Mouse (Mus musculus) left cerebral cortex, postnatal 36 days (tissue): Measurements from ENCODE around the gene Garem2. TPM values are rescaled to one million over a fixed set of nuclear protein-coding genes. Genes with fewer than 3 reads are reported as not detected.
"Not testable (repeated sequence)": the region's sequence is repeated elsewhere in the genome, so short reads cannot be mapped to it uniquely, and the experiment has no call there.

ENCODE experiments used
- DNase-seq, 2 experiments: peaks; one replicate each; pipeline ENCODE4 v3.0.0; 2021 to 2022; ENCODE audit warnings: low spot score in 2 of 2, mixed read lengths in 1 of 2
- intact Hi-C: fragments of 180-260 bp; cut with DNase I; formaldehyde crosslinking; loops from one replicate; pipeline ENCODE4 v1.15.1; 2025
- total RNA-seq, 2 experiments: library from RNA; stranded (reverse); gene quantifications; 2 replicates each; pipeline ENCODE4 v1.2.3; 2021

Gene Garem2
- total RNA-seq: 10 to 100 TPM; 12.0 to 13.0 TPM

- intact Hi-C loops: no loop called here
- DNase-seq: no peak
Observed at GRCm38 (mm10) chr5:30104841-30105667, at the start of gene Garem2. Gene Garem2 (plus strand): TSS chr5:30105161.

- no peak for DNase-seq
- intact Hi-C loops: no loop called here
Observed at GRCm38 (mm10) chr5:30058216-30058731, 46.7 kb upstream of the Garem2 start.

GRCm38 (mm10) chr5:30059607-30060006, 45.4 kb upstream of the Garem2 start:
- DNase-seq, intact Hi-C loops: not testable (repeated sequence)

- intact Hi-C loops: no loop called here
- DNase-seq: no peak
Observed at GRCm38 (mm10) chr5:30067726-30068125, 37.2 kb upstream of the Garem2 start.

GRCm38 (mm10) chr5:30071677-30072076, 33.3 kb upstream of the Garem2 start:
- DNase-seq: no peak
- intact Hi-C loops: no loop called here

- no peak for DNase-seq
- intact Hi-C loops: no loop called here
Observed at GRCm38 (mm10) chr5:30072377-30072776, 32.6 kb upstream of the Garem2 start.

- intact Hi-C loops: no loop called here
- DNase-seq: peak; percentile 62 to 64
Observed at GRCm38 (mm10) chr5:30072825-30073821, 31.8 kb upstream of the Garem2 start, which contains the start of gene Tyms. Gene Tyms (minus strand): TSS chr5:30073617.

GRCm38 (mm10) chr5:30092701-30093100, 12.3 kb upstream of the Garem2 start:
- intact Hi-C loops: no loop called here
- no peak for DNase-seq

GRCm38 (mm10) chr5:30094399-30094798, 10.6 kb upstream of the Garem2 start:
- no peak for DNase-seq
- intact Hi-C loops: no loop called here

- DNase-seq: no peak
- intact Hi-C loops: no loop called here
Observed at GRCm38 (mm10) chr5:30095731-30096130, 9.2 kb upstream of the Garem2 start.

- no peak for DNase-seq
- intact Hi-C loops: no loop called here
Observed at GRCm38 (mm10) chr5:30098260-30098659, 6.7 kb upstream of the Garem2 start.

GRCm38 (mm10) chr5:30103340-30103739, 1.6 kb upstream of the Garem2 start:
- no peak for DNase-seq
- intact Hi-C loops: no loop called here

- peak in 1 of 2 experiments; percentile 28 for DNase-seq
- intact Hi-C loops: no loop called here
Observed at GRCm38 (mm10) chr5:30104339-30104738, 622 bp upstream of the Garem2 start.

- no peak for DNase-seq
- intact Hi-C loops: no loop called here
Observed at GRCm38 (mm10) chr5:30105668-30106300, 823 bp downstream of the Garem2 start, which contains the start of gene 3110082J24Rik. Gene 3110082J24Rik (minus strand): TSS chr5:30106086.

- no peak for DNase-seq
- intact Hi-C loops: no loop called here
Observed at GRCm38 (mm10) chr5:30106756-30107155, 1.8 kb downstream of the Garem2 start.

GRCm38 (mm10) chr5:30107186-30107585, 2.2 kb downstream of the Garem2 start:
- DNase-seq: no peak
- intact Hi-C loops: no loop called here

GRCm38 (mm10) chr5:30107611-30108041, 2.7 kb downstream of the Garem2 start:
- intact Hi-C loops: no loop called here
- no peak for DNase-seq

- no peak for DNase-seq
- intact Hi-C loops: no loop called here
Observed at GRCm38 (mm10) chr5:30108233-30108632, 3.3 kb downstream of the Garem2 start.

GRCm38 (mm10) chr5:30109899-30110298, 4.9 kb downstream of the Garem2 start:
- DNase-seq: no peak
- intact Hi-C loops: loop anchor here (10.0 kb wide), 1 partner anchor 285 kb away; no protein-coding TSS in a partner anchor
